Mouse (Mus musculus): ENCODE data around the gene Opcml. TPM values are rescaled to one million over a fixed set of nuclear protein-coding genes. Genes with fewer than 3 reads are reported as not detected.

The Opcml gene
- polyA plus RNA-seq, 1 experiment from 2014 or later, result 2.9 TPM

GRCm38 (mm10) chr9:28360691-28361090, 570.1 kb downstream of the Opcml start:
- ATAC-seq (ENCODE audit: insufficient number of reproducible peaks, insufficient read depth, low FRiP score, low TSS enrichment, low read depth), result no peak
- H3K36me3 ChIP-seq, result no peaks in the 10 kb centered on the region
- no peaks in the 10 kb centered on the region for H3K27me3 ChIP-seq
- H3K4me3 ChIP-seq, result no peak overlapping the region
- 83% methylated on average over 2 of the region's 2 CpGs for WGBS
- no peak overlapping the region for H3K27ac ChIP-seq
- no peaks in the 10 kb centered on the region for H3K9me3 ChIP-seq
- no peaks in the 10 kb centered on the region for H3K4me1 ChIP-seq
- H3K4me2 ChIP-seq, result no peak overlapping the region
- no peak overlapping the region for H3K9ac ChIP-seq

GRCm38 (mm10) chr9:28364473-28365159, 574.0 kb downstream of the Opcml start:
- no peak for ATAC-seq (ENCODE audit: insufficient number of reproducible peaks, insufficient read depth, low FRiP score, low TSS enrichment, low read depth)
- 51% methylated on average over 10 of the region's 10 CpGs for WGBS
- H3K4me3 ChIP-seq, result no peak overlapping the region

GRCm38 (mm10) chr9:28365160-28365473, 574.5 kb downstream of the Opcml start:
- 86% methylated on average over 2 of the region's 2 CpGs for WGBS
- Histone ChIP-seq H3K27ac (no peak overlapping the region), H3K4me2 (no peak overlapping the region), H3K4me1 (no peaks in the 10 kb centered on the region), H3K36me3 (no peaks in the 10 kb centered on the region), H3K9me3 (no peaks in the 10 kb centered on the region), H3K9ac (no peak overlapping the region), H3K4me3 (no peak overlapping the region), H3K27me3 (no peaks in the 10 kb centered on the region)
- no peak for ATAC-seq (ENCODE audit: insufficient number of reproducible peaks, insufficient read depth, low FRiP score, low TSS enrichment, low read depth)

More at GRCm38 (mm10) chr9:28364473-28365159, 574.0 kb downstream of the Opcml start:
- Histone ChIP-seq H3K4me2 (no peak overlapping the region), H3K9ac (no peak overlapping the region), H3K36me3 (no peaks in the 10 kb centered on the region), H3K4me1 (no peaks in the 10 kb centered on the region), H3K9me3 (no peaks in the 10 kb centered on the region), H3K27me3 (no peaks in the 10 kb centered on the region), H3K27ac (no peak overlapping the region)

- Histone ChIP-seq H3K4me3 (no peak overlapping the region), H3K9me3 (no peaks in the 10 kb centered on the region), H3K27ac (no peak overlapping the region), H3K36me3 (no peaks in the 10 kb centered on the region), H3K27me3 (no peaks in the 10 kb centered on the region), H3K4me2 (no peak overlapping the region), H3K9ac (no peak overlapping the region), H3K4me1 (peaks cover 11% of the 10 kb centered on the region)
- WGBS, result 36% methylated on average over 5 of the region's 5 CpGs
- ATAC-seq (ENCODE audit: insufficient number of reproducible peaks, insufficient read depth, low FRiP score, low TSS enrichment, low read depth), result no peak
Measured at GRCm38 (mm10) chr9:28386527-28387175, 596.1 kb downstream of the Opcml start.

- Histone ChIP-seq H3K4me3 (no peak overlapping the region), H3K36me3 (no peaks in the 10 kb centered on the region), H3K4me1 (no peaks in the 10 kb centered on the region), H3K9me3 (no peaks in the 10 kb centered on the region), H3K9ac (no peak overlapping the region), H3K27me3 (peaks cover 7% of the 10 kb centered on the region; the same call in 1 of the 2 replicates), H3K4me2 (no peak overlapping the region), H3K27ac (no peak overlapping the region)
- WGBS, result 35% methylated on average over 3 of the region's 3 CpGs
- ATAC-seq (ENCODE audit: insufficient number of reproducible peaks, insufficient read depth, low FRiP score, low TSS enrichment, low read depth), result no peak
Measured at GRCm38 (mm10) chr9:28395222-28395621, 604.6 kb downstream of the Opcml start.

GRCm38 (mm10) chr9:28395638-28396037, 605.1 kb downstream of the Opcml start:
- Histone ChIP-seq H3K36me3 (no peaks in the 10 kb centered on the region), H3K4me3 (no peak overlapping the region), H3K4me1 (no peaks in the 10 kb centered on the region), H3K9me3 (no peaks in the 10 kb centered on the region), H3K27ac (no peak overlapping the region), H3K9ac (no peak overlapping the region), H3K4me2 (no peak overlapping the region), H3K27me3 (peaks cover 11% of the 10 kb centered on the region)
- WGBS, result 85% methylated on average over 3 of the region's 3 CpGs
- no peak for ATAC-seq (ENCODE audit: insufficient number of reproducible peaks, insufficient read depth, low FRiP score, low TSS enrichment, low read depth)

GRCm38 (mm10) chr9:28402770-28403650, 612.4 kb downstream of the Opcml start:
- peak; percentile 69; the same call in 1 of the 2 replicates for ATAC-seq (ENCODE audit: insufficient number of reproducible peaks, insufficient read depth, low FRiP score, low TSS enrichment, low read depth)
- peak overlapping the region; percentile 60 for H3K4me3 ChIP-seq
- no peak overlapping the region for H3K27ac ChIP-seq
- peaks cover 59% of the 10 kb centered on the region for H3K27me3 ChIP-seq
- peaks cover 17% of the 10 kb centered on the region for H3K4me1 ChIP-seq
- 1% methylated on average over 56 of the region's 56 CpGs for WGBS
- peak overlapping the region; percentile 72 for H3K9ac ChIP-seq
- H3K4me2 ChIP-seq, result peak overlapping the region; percentile 97
- no peaks in the 10 kb centered on the region for H3K9me3 ChIP-seq
- H3K36me3 ChIP-seq, result no peaks in the 10 kb centered on the region

- Histone ChIP-seq H3K4me3 (peak overlapping the region; percentile 60), H3K4me2 (peak overlapping the region; percentile 97), H3K9me3 (no peaks in the 10 kb centered on the region), H3K36me3 (no peaks in the 10 kb centered on the region), H3K27ac (no peak overlapping the region), H3K27me3 (peaks cover 59% of the 10 kb centered on the region), H3K4me1 (peaks cover 17% of the 10 kb centered on the region), H3K9ac (peak overlapping the region; percentile 72)
- no peak for ATAC-seq (ENCODE audit: insufficient number of reproducible peaks, insufficient read depth, low FRiP score, low TSS enrichment, low read depth)
- 3% methylated on average over 30 of the region's 30 CpGs for WGBS
Measured at GRCm38 (mm10) chr9:28403831-28404562, 613.4 kb downstream of the Opcml start.

- Histone ChIP-seq H3K4me2 (peak overlapping the region; percentile 97), H3K4me1 (peaks cover 17% of the 10 kb centered on the region), H3K27me3 (peaks cover 59% of the 10 kb centered on the region), H3K9ac (no peak overlapping the region), H3K36me3 (no peaks in the 10 kb centered on the region), H3K4me3 (peak overlapping the region; percentile 60), H3K27ac (no peak overlapping the region), H3K9me3 (no peaks in the 10 kb centered on the region)
- no peak for ATAC-seq (ENCODE audit: insufficient number of reproducible peaks, insufficient read depth, low FRiP score, low TSS enrichment, low read depth)
- WGBS, result 58% methylated on average over 8 of the region's 8 CpGs
Measured at GRCm38 (mm10) chr9:28404616-28405015, 614.0 kb downstream of the Opcml start.

- no peaks in the 10 kb centered on the region for H3K9me3 ChIP-seq
- ATAC-seq (ENCODE audit: insufficient number of reproducible peaks, insufficient read depth, low FRiP score, low TSS enrichment, low read depth), result no peak
Measured at GRCm38 (mm10) chr9:28405816-28406215, 615.2 kb downstream of the Opcml start.

GRCm38 (mm10) chr9:28420808-28421207, 630.2 kb downstream of the Opcml start:
- Histone ChIP-seq H3K4me3 (no peak overlapping the region), H3K36me3 (no peaks in the 10 kb centered on the region), H3K4me1 (no peaks in the 10 kb centered on the region), H3K4me2 (no peak overlapping the region), H3K9me3 (no peaks in the 10 kb centered on the region), H3K27me3 (no peaks in the 10 kb centered on the region), H3K9ac (no peak overlapping the region), H3K27ac (no peak overlapping the region)
- 86% methylated on average over 5 of the region's 5 CpGs for WGBS
- ATAC-seq (ENCODE audit: insufficient number of reproducible peaks, insufficient read depth, low FRiP score, low TSS enrichment, low read depth), result no peak

More at GRCm38 (mm10) chr9:28405816-28406215, 615.2 kb downstream of the Opcml start:
- H3K9ac ChIP-seq, result no peak overlapping the region
- peaks cover 17% of the 10 kb centered on the region for H3K4me1 ChIP-seq
- 0% methylated on average over 1 of the region's 1 CpGs for WGBS
- no peak overlapping the region for H3K4me2 ChIP-seq
- H3K36me3 ChIP-seq, result no peaks in the 10 kb centered on the region
- H3K4me3 ChIP-seq, result no peak overlapping the region
- no peak overlapping the region for H3K27ac ChIP-seq
- H3K27me3 ChIP-seq, result peaks cover 47% of the 10 kb centered on the region
